Mouse (Mus musculus) hindbrain, embryonic 13.5 days (tissue): ENCODE data around the gene Gm12184. TPM values are rescaled to one million over a fixed set of nuclear protein-coding genes. Genes with fewer than 3 reads are reported as not detected.
A peak's percentile ranks its signal among the peaks of the same experiment; 100 is the strongest.

Source experiments
- ATAC-seq: fragments of 200-750 bp; cut with Nextera tagmentation; 2 replicates; pipeline ENCODE4 v1.8.0; 2017; ENCODE audit warnings: moderate TSS enrichment; ENCODE audit not compliant: low FRiP score
- H3K27ac ChIP-seq: fragments of 300-500 bp; sonication (generic); 2 replicates; pipeline ENCODE4 v1.5.1; 2015; ENCODE audit warnings: inconsistent platforms, mild to moderate bottlenecking, moderate library complexity
- H3K27me3 ChIP-seq: fragments of 300-500 bp; sonication (generic); 2 replicates; pipeline ENCODE4 v1.6.1; 2015; ENCODE audit warnings: mild to moderate bottlenecking, inconsistent platforms
- H3K36me3 ChIP-seq: fragments of 300-500 bp; sonication (generic); 2 replicates; pipeline ENCODE4 v1.6.1; 2015; ENCODE audit warnings: mild to moderate bottlenecking, inconsistent platforms
- H3K4me1 ChIP-seq: fragments of 300-500 bp; sonication (generic); replicated peaks from 2 replicates; pipeline ENCODE4 v1.6.1; 2015; ENCODE audit warnings: inconsistent platforms
- H3K4me2 ChIP-seq: fragments of 300-500 bp; sonication (generic); 2 replicates; pipeline ENCODE4 v1.6.1; 2015; ENCODE audit warnings: inconsistent platforms, mild to moderate bottlenecking, moderate library complexity
- H3K4me3 ChIP-seq: fragments of 300-500 bp; sonication (generic); 2 replicates; pipeline ENCODE4 v1.5.1; 2015; ENCODE audit warnings: mild to moderate bottlenecking, inconsistent platforms
- H3K9ac ChIP-seq: fragments of 300-500 bp; sonication (generic); 2 replicates; pipeline ENCODE4 v1.6.1; 2015; ENCODE audit warnings: mild to moderate bottlenecking, inconsistent platforms
- H3K9me3 ChIP-seq: fragments of 300-500 bp; sonication (generic); 2 replicates; pipeline ENCODE4 v1.6.1; 2016; ENCODE audit warnings: inconsistent platforms
- WGBS: fragments of 180-500 bp; shearing (Covaris S2); methylation state at CpG from one replicate; pipeline ENCODE4 v1.1.7; 2015; 5-methylcytosine and 5-hydroxymethylcytosine counted together
- polyA plus RNA-seq: library from polyadenylated mRNA; unstranded; fragments of >200 nt; fragmentation: Nextera tagmentation; extraction: Ambion mirVana; gene quantifications from 2 replicates; pipeline ENCODE4 v1.2.1, GENCODE M21; 2015

Gene Gm12184
- polyA plus RNA-seq, 1 experiment from 2014 or later = 4.4 TPM

DNA sequence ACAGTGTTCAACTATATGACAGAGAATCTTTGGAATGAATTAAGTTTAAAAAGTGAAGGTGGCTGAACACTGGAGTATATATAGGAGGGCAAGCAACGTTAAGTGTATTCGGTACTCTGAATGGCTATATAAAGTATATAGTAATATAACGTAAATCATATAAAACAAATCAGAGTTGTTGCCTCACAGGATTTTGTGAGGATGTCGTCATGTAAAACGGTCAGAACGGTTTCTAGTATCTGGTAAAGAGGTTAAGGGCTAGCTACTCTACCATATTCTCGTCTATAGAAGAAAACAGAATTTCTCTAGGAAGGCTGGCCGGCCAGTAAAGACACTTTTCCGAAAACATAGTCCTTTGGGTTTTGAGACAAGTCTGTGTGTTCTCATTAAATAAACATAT is 8.7 kb downstream of the Gm12184 start:
- H3K9me3 ChIP-seq = no peaks in the 10 kb centered on the region
- ATAC-seq = no peak
- H3K4me1 ChIP-seq = peaks cover 33% of the 10 kb centered on the region
- peak overlapping the region; percentile 76 for H3K4me3 ChIP-seq
- WGBS = 10% methylated on average over 9 of the region's 9 CpGs
- peaks cover 9% of the 10 kb centered on the region for H3K27me3 ChIP-seq
- H3K4me2 ChIP-seq = peak overlapping the region; percentile 81
- peak overlapping the region; percentile 97 for H3K27ac ChIP-seq
- H3K9ac ChIP-seq = peak overlapping the region; percentile 82
- H3K36me3 ChIP-seq = peaks cover 8% of the 10 kb centered on the region; the same call in 1 of the 2 replicates

GRCm38 (mm10) chr11:48816800-48817665 is 9.4 kb downstream of the Gm12184 start, which contains the start of gene Trim41:
TSS of gene Trim41 (minus strand) at chr11:48817353.
- Histone ChIP-seq H3K9ac (peak within 1 kb of the TSS; percentile 82), H3K4me2 (peak within 1 kb of the TSS; percentile 81), H3K9me3 (no peaks in the 10 kb centered on the region), H3K27me3 (0 out of 2 replicates have a peak, but pooled peaks cover 3% of the 10 kb centered on the region), H3K4me1 (peaks cover 33% of the 10 kb centered on the region), H3K4me3 (peak within 1 kb of the TSS; percentile 76), H3K27ac (peak within 1 kb of the TSS; percentile 97), H3K36me3 (peaks cover 14% of the 10 kb centered on the region)
- under 1% methylated on average over 73 of the region's 77 CpGs for WGBS
- ATAC-seq = peak; percentile 98

DNA sequence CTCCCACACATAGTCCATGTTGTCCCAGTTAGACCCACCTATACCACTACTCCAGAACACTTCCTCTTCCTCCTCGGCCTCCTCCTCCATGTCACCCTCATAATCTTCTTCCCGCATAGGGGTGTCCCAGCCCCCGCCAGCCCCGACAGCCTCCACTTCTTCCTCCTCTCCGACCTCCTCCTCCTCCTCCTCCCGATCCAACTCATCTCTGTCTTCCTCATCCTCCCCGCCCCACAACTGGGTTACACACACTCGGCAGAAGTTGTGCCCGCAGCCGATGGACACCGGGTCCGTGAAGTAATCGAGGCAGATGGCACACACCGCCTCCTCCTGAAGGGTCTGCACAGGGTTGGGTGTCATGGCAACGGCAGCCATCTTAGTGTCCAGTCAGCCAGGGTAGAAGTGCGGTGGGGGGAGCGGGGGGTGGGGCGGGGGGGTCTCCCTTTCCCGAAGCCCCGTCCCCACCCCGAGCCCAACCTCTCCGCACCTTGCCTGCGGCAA is 10.1 kb downstream of the Gm12184 start:
- 0 out of 2 replicates have a peak, but pooled peaks cover 3% of the 10 kb centered on the region for H3K27me3 ChIP-seq
- H3K27ac ChIP-seq = peak overlapping the region; percentile 97
- H3K4me2 ChIP-seq = peak overlapping the region; percentile 81
- H3K36me3 ChIP-seq = peaks cover 21% of the 10 kb centered on the region
- H3K4me3 ChIP-seq = peak overlapping the region; percentile 76
- ATAC-seq = peak; percentile 68
- H3K4me1 ChIP-seq = peaks cover 33% of the 10 kb centered on the region
- H3K9ac ChIP-seq = peak overlapping the region; percentile 82
- WGBS = 5% methylated on average over 23 of the region's 23 CpGs
- no peaks in the 10 kb centered on the region for H3K9me3 ChIP-seq

GRCm38 (mm10) chr11:48815851-48816250 is 10.6 kb downstream of the Gm12184 start:
- H3K4me3 ChIP-seq = peak overlapping the region; percentile 76
- no peaks in the 10 kb centered on the region for H3K9me3 ChIP-seq
- H3K36me3 ChIP-seq = peaks cover 26% of the 10 kb centered on the region
- peaks cover 33% of the 10 kb centered on the region for H3K4me1 ChIP-seq
- WGBS = 80% methylated on average over 16 of the region's 16 CpGs
- H3K9ac ChIP-seq = peak overlapping the region; percentile 82
- no peak for ATAC-seq
- no peaks in the 10 kb centered on the region for H3K27me3 ChIP-seq
- peak overlapping the region; percentile 81 for H3K4me2 ChIP-seq
- H3K27ac ChIP-seq = no peak overlapping the region

GRCm38 (mm10) chr11:48813782-48814181 is 12.7 kb downstream of the Gm12184 start:
- no peak overlapping the region for H3K4me2 ChIP-seq
- H3K36me3 ChIP-seq = peaks cover 45% of the 10 kb centered on the region
- no peak overlapping the region for H3K4me3 ChIP-seq
- peak overlapping the region; percentile 30; the same call in 1 of the 2 replicates for H3K9ac ChIP-seq
- no peak overlapping the region for H3K27ac ChIP-seq
- H3K4me1 ChIP-seq = peaks cover 33% of the 10 kb centered on the region
- H3K9me3 ChIP-seq = no peaks in the 10 kb centered on the region
- H3K27me3 ChIP-seq = no peaks in the 10 kb centered on the region
- no peak for ATAC-seq

DNA sequence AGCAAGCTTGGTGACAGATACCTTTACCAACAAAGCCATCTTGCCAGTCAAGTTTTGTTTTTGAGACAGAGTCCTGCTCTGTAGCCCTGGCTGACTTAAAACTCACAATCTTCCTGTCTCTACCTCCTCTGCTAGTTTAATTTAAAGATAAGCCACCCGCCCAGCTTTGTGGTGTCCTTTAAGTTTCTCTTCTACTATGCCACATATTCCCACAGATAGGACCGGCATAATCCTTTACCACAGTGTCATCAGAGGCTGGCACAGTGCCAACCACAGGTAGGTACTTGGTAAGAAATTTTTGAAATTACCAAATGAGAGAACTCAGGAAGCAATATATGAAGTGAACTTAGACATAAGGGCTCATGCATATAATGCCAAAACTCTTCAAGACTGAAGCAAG is 16.3 kb downstream of the Gm12184 start:
- H3K4me1 ChIP-seq = peaks cover 20% of the 10 kb centered on the region
- H3K9me3 ChIP-seq = no peaks in the 10 kb centered on the region
- no peak overlapping the region for H3K4me3 ChIP-seq
- no peaks in the 10 kb centered on the region for H3K27me3 ChIP-seq
- no peak overlapping the region for H3K4me2 ChIP-seq
- no peak overlapping the region for H3K9ac ChIP-seq
- no peak overlapping the region for H3K27ac ChIP-seq
- H3K36me3 ChIP-seq = peaks cover 82% of the 10 kb centered on the region
- WGBS = 90% methylated on average over 2 of the region's 2 CpGs
- ATAC-seq = no peak

- H3K4me1 ChIP-seq = peaks cover 13% of the 10 kb centered on the region
- H3K36me3 ChIP-seq = peaks cover 89% of the 10 kb centered on the region
- H3K27me3 ChIP-seq = no peaks in the 10 kb centered on the region
- WGBS = 72% methylated on average over 4 of the region's 4 CpGs
- H3K27ac ChIP-seq = no peak overlapping the region
- no peak overlapping the region for H3K9ac ChIP-seq
- no peak for ATAC-seq
- no peak overlapping the region for H3K4me2 ChIP-seq
- no peaks in the 10 kb centered on the region for H3K9me3 ChIP-seq
- H3K4me3 ChIP-seq = no peak overlapping the region
Observed at GRCm38 (mm10) chr11:48809434-48809830, 17.0 kb downstream of the Gm12184 start.

DNA sequence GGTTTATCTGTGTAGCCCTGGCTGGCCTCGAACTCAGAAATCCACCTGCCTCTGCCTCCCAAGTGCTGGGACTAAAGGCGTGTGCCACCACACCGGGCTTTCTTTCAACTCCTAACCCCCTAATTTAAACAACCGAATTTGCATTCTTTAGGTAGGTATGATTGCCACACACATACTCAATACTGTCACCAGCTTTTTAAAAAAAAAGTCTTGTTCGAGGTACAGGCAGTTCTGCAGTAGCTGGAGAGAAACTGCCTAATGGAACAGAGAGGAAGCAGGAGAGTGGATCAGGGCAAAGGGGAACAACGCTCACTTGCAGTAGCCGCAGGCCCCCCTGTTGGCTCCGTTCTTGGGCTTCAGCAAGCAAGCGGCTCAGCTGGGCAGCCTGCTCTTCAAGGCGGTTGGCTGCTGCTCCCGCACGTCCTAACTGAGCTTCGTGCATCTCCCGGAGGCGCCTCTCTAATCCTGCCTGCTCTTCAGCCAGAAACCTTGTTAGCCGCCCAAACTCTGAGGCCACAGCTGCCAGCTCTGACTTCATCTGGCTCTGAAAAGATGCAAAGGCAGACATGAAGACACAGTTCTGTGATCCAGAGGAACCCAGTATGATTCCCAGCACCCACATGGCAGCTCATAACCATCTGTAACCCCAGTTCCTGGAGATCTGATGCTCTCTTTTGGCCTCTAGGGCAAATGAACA is 17.6 kb downstream of the Gm12184 start:
- 78% methylated on average over 16 of the region's 16 CpGs for WGBS

GRCm38 (mm10) chr11:48808304-48808646 is 18.2 kb downstream of the Gm12184 start:
- Histone ChIP-seq H3K4me1 (0 out of 2 replicates have a peak, but pooled peaks cover 3% of the 10 kb centered on the region), H3K9ac (no peak overlapping the region), H3K4me3 (no peak overlapping the region), H3K4me2 (no peak overlapping the region), H3K36me3 (peaks cover 97% of the 10 kb centered on the region), H3K27me3 (no peaks in the 10 kb centered on the region), H3K27ac (no peak overlapping the region), H3K9me3 (no peaks in the 10 kb centered on the region)
- no peak for ATAC-seq

More for the DNA sequence above, 17.6 kb downstream of the Gm12184 start:
- H3K9ac ChIP-seq = no peak overlapping the region
- H3K4me1 ChIP-seq = peaks cover 9% of the 10 kb centered on the region; the same call in 1 of the 2 replicates
- H3K4me2 ChIP-seq = no peak overlapping the region
- no peak overlapping the region for H3K27ac ChIP-seq
- H3K36me3 ChIP-seq = peaks cover 94% of the 10 kb centered on the region
- H3K9me3 ChIP-seq = no peaks in the 10 kb centered on the region
- no peaks in the 10 kb centered on the region for H3K27me3 ChIP-seq
- ATAC-seq = no peak
- H3K4me3 ChIP-seq = no peak overlapping the region

GRCm38 (mm10) chr11:48807563-48808303 is 18.7 kb downstream of the Gm12184 start:
- H3K4me1 ChIP-seq = peaks cover 2% of the 10 kb centered on the region
- WGBS = 72% methylated on average over 14 of the region's 14 CpGs
- no peak overlapping the region for H3K9ac ChIP-seq
- no peak for ATAC-seq
- H3K36me3 ChIP-seq = peaks cover 98% of the 10 kb centered on the region
- no peaks in the 10 kb centered on the region for H3K9me3 ChIP-seq
- H3K27ac ChIP-seq = no peak overlapping the region
- H3K4me2 ChIP-seq = no peak overlapping the region
- no peak overlapping the region for H3K4me3 ChIP-seq
- H3K27me3 ChIP-seq = no peaks in the 10 kb centered on the region

GRCm38 (mm10) chr11:48806856-48807562 is 19.4 kb downstream of the Gm12184 start:
- Histone ChIP-seq H3K4me1 (peaks cover 9% of the 10 kb centered on the region), H3K27ac (no peak overlapping the region), H3K27me3 (no peaks in the 10 kb centered on the region), H3K9ac (no peak overlapping the region), H3K4me3 (no peak overlapping the region), H3K9me3 (no peaks in the 10 kb centered on the region), H3K36me3 (peaks cover 99% of the 10 kb centered on the region), H3K4me2 (no peak overlapping the region)
- WGBS = 63% methylated on average over 21 of the region's 21 CpGs
- ATAC-seq = peak; percentile 29; the same call in 1 of the 2 replicates
